Mouse (Mus musculus): Measurements from ENCODE around the gene Sipa1l3.

DNA sequence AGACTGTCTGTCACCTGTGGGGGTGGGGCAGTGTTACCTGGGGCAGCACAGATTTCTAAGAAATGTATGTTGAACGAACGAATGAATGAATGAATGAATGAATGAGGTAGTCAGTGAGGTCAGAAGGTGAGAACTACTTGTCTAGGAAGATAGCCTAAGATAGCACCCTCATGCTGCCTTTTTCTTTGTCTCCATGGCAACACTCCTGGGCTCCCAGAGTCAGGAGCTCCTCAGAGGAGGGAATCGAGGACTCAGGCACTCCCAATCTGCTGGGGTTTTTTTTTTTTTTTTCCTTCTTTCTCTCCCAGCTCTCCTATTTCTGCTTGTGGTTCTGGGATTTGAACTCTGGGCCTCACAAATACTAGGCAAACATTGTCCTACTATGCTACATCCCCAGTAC is 172.2 kb downstream of the Sipa1l3 start:
- TF ChIP-seq CTCF (IDR thresholded peaks at IDR 0.05; ENCODE audit: extremely low read depth, insufficient read depth, insufficient read length, insufficient replicate concordance) (no peak), POLR2A (IDR thresholded peaks at IDR 0.05; ENCODE audit: low read depth, low read length) (no peak)

All from spleen, adult 2 months (tissue).